Mouse (Mus musculus) ovary, adult 10 weeks (tissue): ENCODE results near the gene Vmn2r46. TPM values are rescaled to one million over a fixed set of nuclear protein-coding genes. Genes with fewer than 3 reads are reported as not detected.

Experiments used
- polyA plus RNA-seq: library from polyadenylated mRNA; stranded (reverse); fragments of 350-450 nt; fragmentation: Illumina TruSeq; extraction: RNeasy Lipid Tissue Mini Kit (QIAGEN cat#74804); gene quantifications from one replicate; pipeline ENCODE4 v1.2.3, GENCODE M21; 2014

Vmn2r46 gene
- not detected for polyA plus RNA-seq

DNA sequence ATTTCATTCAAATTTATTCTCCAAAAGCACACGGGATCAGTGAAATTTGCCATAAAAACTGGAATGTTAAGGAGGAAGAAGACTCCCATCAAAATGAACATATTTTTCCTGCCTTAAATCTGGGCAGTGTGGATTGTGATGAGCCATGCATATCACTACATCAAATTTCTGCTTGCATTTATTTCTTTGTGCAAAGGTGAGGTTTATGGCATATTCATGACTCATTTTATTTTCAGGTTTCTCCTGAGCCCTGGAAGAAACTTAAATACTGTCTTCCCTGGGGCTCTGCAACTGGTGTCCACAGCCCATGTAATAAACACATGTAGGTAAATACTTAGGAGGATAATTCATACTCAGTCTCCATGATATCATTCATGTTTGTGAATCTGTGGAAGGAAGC lies at the start of gene Vmn2r46:
Vmn2r46 (minus strand) TSS at position 101 of the 400 bp plus-strand sequence.

Other genes starting within 250 kb of the Vmn2r46 start
- gene Vmn2r47, start 70.8 kb upstream of the Vmn2r46 start, polyA plus RNA-seq: not detected
- not detected for gene Vmn2r48, start 183.0 kb upstream of the Vmn2r46 start, polyA plus RNA-seq
- gene Vmn2r49, start 221.7 kb upstream of the Vmn2r46 start, polyA plus RNA-seq: not detected